In genomic region chr4:59896000-59896399, GRCm38 (mm10) we compare ENCODE assay signal across 20 mouse cellular contexts. TPM values are rescaled to one million over a fixed set of nuclear protein-coding genes. Genes with fewer than 3 reads are reported as not detected.
"Had no signal": no experiment of that assay in that cellular context is flagged by ENCODE, and none has a peak within 500 bp of the region (broad histone marks: within the 10 kb centered on the region; RNA-seq: fewer than 3 reads in every experiment).

No protein-coding gene starts in this region.

- ATAC-seq: liver, embryonic 12.5 days; midbrain, embryonic 13.5 days; midbrain, embryonic 16.5 days had no signal

- DNase-seq: kidney, adult 9 months; kidney, postnatal 14 days; kidney, postnatal 4 days; liver; lung, adult 18-20 months; lung, postnatal 10 days; lung, postnatal 36 days; retina, postnatal 1 day; right cerebral cortex, postnatal 25 days; spleen, adult 18-20 months; thymus, postnatal 36 days had no signal

RNA-seq across cellular contexts. Expression of gene Slc46a2, which starts 18.9 kb away (rescaled TPM):
- total RNA-seq: layer of hippocampus, adult 18-20 months; layer of hippocampus, postnatal 14 days; left cerebral cortex, adult 8-10 months; left cerebral cortex, postnatal 25 days; monocyte, adult 5-6 weeks; neutrophil, adult 5-6 weeks had no signal
